Mouse (Mus musculus) kidney, postnatal 25 days (tissue): Measurements from ENCODE around the gene Klhl26.

Experiments
- DNase-seq, 2 experiments: peaks; one replicate each; pipeline ENCODE4 v3.0.0; 2021; ENCODE audit warnings: mixed read lengths in 2 of 2

Gene Klhl26

DNA sequence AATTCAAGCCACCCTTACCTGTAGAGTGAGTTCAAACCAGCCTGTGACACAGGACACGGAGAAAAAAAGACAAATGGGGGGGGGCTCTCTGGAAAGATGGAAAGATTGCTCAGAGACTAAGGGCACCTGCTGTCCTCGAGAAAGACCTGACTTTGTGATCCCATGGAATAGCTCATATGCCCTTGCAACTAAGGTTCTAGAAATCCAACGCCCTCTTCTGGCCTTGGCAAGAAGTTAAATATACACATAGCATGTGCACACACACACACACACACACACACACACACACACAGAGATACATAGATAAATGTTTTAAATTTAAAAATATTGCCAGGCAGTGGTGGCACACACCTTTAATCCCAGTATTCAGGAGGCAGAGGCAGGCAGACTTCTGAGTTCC lies 36.5 kb downstream of the Klhl26 start:
- DNase-seq, result no peak

GRCm38 (mm10) chr8:70439848-70440179 lies 37.0 kb downstream of the Klhl26 start:
- DNase-seq, result no peak

GRCm38 (mm10) chr8:70439055-70439847 lies 37.5 kb downstream of the Klhl26 start, which contains the start of gene Crtc1:
Gene Crtc1, minus strand, starts transcription at chr8:70439579.
- DNase-seq, result peak; percentile 94 to 98

- DNase-seq, result no peak
Measured at GRCm38 (mm10) chr8:70438423-70438822, 38.3 kb downstream of the Klhl26 start.

DNA sequence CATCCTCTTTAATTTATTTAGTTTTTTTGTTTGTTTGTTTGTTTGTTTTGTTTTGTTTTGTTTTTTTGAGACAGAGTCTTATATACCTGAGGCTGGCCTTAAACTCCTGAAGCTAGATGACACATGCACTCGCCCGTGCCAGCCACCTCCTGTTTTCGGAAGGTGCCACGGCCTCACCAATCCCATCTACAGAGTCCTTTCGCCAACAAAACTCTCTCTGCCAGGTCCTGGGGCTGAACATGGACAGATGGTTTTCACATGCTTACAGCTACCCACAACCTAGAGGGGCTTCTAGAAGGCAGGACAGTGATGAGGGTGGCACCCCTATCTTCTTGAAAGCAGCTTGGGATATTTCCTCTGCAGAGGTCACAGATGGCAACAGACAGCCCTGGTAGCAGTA lies 41.6 kb downstream of the Klhl26 start:
- no peak for DNase-seq

DNA sequence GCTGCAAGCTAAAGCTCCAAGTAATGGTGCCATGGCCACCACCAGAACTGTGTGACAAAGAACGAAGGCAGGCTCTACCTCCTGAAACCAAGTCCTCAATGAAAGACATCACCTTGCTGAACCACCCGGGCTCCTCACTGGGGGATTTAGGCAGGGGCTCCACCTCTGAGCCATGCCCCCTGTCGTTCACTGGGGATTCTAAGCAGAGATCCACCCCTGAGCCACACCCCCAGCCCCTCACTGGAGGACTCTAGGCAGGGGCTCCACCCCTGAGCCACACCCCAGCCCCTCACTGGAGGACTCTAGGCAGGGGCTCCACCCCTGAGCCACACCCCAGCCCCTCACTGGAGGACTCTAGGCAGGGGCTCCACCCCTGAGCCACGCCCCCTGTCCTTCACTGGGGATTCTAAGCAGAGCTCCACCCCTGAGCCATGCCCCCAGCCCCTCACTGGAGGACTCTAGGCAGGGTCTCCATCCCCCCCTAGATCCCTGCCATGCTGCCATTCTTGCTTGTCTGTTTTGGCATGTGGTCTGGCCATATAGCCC lies 43.7 kb downstream of the Klhl26 start:
- DNase-seq, result no peak

DNA sequence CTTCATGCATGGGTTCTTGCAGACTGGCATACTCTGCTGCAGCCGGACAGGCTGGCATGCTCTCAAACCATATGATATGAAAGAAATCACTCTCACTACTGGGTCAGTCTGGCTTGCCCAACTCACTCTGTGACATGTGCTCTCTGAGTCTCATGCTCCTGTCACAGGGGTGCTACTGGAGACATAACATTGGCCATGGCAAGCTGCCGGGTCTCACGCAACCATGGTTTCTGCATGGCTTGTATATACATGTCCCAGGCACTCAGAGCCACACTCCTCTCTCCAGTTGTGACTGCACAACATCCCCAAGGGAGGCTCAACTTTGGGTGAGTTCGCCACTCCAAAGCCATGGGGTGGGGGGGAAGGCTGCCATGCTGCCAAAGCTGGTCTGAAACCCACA lies 45.6 kb downstream of the Klhl26 start:
- DNase-seq, result no peak

DNA sequence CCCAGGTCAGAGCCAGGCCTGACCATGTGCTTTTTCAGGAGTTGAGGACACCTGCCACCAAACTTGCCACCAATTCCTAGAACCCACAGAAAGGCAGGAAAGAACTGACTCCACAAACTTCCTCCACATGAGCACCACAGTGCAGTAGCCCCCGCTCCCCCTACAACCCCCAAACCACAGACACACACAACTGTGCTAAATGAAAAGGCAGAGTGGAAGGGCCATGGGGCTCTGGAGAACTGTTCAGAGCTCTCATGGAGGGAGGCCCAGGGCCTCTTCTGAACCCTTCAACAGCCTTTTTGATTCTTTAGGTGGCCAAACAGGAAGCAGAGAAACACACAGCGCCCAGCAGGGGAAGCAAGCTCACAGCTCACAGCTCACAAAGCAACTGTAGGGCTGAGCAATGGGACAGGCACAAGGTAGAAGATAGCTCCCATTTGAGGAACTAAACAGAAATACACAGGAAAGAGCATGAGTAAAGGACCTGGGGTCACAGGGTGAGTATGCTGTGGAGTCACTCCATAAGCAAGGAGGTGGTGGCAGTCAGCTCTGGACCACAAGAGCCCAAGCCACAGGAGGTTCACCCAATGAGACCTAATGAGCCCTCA lies 50.4 kb downstream of the Klhl26 start:
- no peak for DNase-seq

GRCm38 (mm10) chr8:70422722-70423121 lies 54.0 kb downstream of the Klhl26 start:
- no peak for DNase-seq

GRCm38 (mm10) chr8:70421349-70422104 lies 55.2 kb downstream of the Klhl26 start:
- DNase-seq, result no peak

DNA sequence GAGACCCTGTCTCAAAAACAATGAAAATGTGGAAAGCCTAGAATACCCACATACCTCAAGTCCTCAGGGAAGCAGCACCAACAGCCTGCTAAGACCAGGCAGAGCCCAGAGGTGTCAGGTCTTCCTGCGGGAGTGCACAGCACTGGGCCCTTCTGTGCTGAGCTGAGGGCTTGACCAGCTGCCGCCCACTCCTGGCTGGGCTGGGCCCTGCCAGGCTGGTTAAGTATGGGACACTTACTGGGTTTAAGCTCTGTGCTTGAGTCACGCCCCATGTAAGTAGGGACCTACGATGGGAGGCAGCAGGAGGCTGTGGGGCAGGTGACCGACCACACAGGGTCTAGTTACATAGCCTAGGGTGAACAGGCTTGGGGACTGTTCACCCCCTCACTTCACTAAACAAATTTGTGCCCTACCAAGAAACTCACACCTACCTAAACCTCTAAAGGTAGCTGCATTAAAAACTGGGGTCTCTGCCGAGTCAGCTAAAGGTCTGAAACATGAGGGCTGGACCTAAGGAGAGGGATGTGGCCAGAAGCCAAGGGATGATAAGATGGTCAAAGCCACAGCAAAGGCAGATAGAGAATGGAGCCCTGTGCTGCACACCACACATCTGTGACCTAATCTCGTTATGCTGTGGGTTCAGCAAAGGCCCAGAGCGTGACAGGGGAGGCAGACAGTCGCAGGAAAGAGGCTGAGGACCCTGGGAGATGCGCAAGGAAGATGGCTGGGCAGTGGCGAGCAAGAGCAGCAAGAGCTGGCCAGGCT lies 56.7 kb downstream of the Klhl26 start:
- no peak for DNase-seq

DNA sequence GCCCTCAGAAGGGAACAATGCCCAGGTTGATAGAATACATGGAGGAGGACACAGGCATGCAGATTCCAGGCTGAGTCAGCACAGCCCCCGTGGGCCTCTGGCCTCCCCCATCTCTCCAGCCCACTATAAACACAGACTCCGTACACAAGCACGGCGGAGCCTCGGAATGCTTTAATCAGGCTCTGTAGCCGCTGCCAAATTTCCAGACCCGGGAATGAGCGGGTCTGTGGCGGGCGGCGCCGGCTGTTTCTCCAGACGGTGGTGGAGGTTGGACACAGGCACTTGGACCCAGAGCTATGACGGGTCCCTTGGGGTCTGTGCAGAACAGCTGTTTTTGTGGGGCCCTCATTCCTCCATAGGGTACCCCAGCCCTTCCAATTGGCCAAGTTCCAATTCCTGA lies 57.8 kb downstream of the Klhl26 start:
- DNase-seq, result peak in 1 of 2 experiments; percentile 45

- DNase-seq, result no peak
Measured at GRCm38 (mm10) chr8:70417914-70418313, 58.9 kb downstream of the Klhl26 start.

DNA sequence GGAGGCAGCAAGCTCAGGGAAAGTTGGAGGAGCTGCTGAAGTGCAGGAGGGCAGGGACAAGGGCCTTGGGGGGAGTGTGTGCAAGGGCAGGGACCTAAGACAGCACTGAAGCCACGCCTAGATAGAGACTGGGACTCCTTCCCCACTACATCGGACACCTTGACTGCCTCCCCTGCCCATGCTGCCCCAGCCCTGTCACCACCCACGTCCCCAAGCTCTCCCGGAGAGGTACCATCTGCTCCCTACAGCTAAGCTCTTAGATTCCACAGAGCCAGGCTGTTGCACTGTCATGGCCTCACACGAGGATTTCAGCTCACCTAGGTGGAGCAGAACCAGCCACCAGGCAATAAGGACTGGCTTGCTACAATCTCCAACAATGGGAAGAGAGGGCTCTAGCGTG lies 59.8 kb downstream of the Klhl26 start:
- DNase-seq, result no peak

GRCm38 (mm10) chr8:70415540-70416451 lies 61.0 kb downstream of the Klhl26 start:
- DNase-seq, result peak in 1 of 2 experiments; percentile 32

- DNase-seq, result no peak
Measured at GRCm38 (mm10) chr8:70414310-70414946, 62.3 kb downstream of the Klhl26 start.

GRCm38 (mm10) chr8:70410281-70410680 lies 66.5 kb downstream of the Klhl26 start:
- DNase-seq, result no peak

DNA sequence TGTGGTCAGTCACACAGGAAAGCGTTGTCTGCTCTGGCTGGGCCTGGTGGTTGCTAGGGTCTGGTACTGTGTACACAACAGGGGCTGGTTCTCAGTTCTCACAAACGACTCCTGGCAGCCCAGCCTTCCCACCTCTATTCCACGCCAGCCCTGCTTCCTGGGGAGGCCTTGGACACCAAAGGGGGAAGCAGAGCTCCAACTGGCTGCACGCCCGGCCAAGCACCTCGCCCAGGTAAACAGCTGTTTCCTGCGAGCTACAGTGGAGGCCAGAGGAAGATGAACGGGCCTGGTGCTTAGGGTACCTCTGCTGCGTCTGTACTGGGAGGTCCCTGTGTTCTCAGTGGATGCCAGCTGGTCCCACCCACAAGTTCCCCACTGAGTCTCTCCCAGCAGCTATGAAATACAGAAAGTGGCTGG lies 67.3 kb downstream of the Klhl26 start:
- peak; percentile 15 to 54 for DNase-seq

DNA sequence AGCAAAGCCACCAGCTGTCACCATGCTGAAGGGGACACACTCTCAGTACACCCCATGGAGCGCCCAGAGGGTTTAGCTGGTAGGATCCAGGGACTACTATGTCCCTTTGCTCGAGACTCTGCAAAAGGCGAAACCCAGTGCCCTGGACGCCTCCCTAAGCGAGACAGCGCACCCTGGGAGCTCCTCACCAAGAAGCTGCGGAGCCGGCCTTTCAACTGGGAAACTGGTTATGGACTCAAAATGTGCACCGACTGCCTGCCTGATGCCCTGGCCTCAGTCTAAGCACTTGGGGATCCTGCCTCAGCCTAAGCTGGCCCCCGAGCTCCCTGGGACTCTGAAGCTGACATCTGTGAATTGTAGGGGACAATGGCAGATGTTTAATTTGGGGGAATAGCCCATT lies 67.7 kb downstream of the Klhl26 start:
- DNase-seq, result no peak

- no peak for DNase-seq
Measured at GRCm38 (mm10) chr8:70408301-70408700, 68.5 kb downstream of the Klhl26 start.
